Mouse (Mus musculus): Measurements from ENCODE around the gene Ddx46.
"Not testable (repeated sequence)": the region's sequence is repeated elsewhere in the genome, so short reads cannot be mapped to it uniquely, and the experiment has no call there.

Gene Ddx46

GRCm38 (mm10) chr13:55636185-55636983 is 1.6 kb downstream of the Ddx46 start:
- in situ Hi-C loops (cut with MboI, MseI), result loop anchor here in 1 of 2 experiments (5.0 kb wide), 1 partner anchor 34 kb away; no protein-coding TSS in a partner anchor

- in situ Hi-C loops (cut with MboI, MseI), result not testable (repeated sequence)
Measured at GRCm38 (mm10) chr13:55640480-55640879, 5.7 kb downstream of the Ddx46 start.

- in situ Hi-C loops (cut with MboI, MseI), result no loop called here
Measured at GRCm38 (mm10) chr13:55644525-55644924, 9.7 kb downstream of the Ddx46 start.

GRCm38 (mm10) chr13:55650098-55650497 is 15.3 kb downstream of the Ddx46 start:
- in situ Hi-C loops (cut with MboI, MseI), result no loop called here

DNA sequence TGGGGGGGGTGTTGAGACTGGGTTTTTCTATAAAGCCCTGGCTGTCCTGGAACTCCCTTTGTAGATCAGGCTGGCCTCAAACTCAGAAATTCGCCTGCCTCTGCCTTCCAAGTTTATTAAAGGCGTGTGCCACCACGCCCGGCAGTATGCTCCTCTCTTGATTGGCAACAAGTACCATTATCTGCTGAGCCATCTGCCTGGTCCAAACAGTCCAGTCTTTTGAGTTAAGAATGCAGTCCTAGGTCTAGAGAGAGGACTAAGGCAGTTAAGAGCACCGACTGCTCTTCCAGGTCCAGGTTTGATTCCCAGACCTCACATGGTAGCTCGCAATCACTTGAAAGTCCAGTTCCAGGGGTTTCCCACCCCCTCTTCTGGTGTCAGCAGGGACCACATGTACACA is 16.2 kb downstream of the Ddx46 start:
- in situ Hi-C loops (cut with MboI, MseI), result no loop called here

GRCm38 (mm10) chr13:55668550-55668949 is 33.7 kb downstream of the Ddx46 start:
- in situ Hi-C loops (cut with MboI, MseI), result no loop called here

GRCm38 (mm10) chr13:55672711-55673110 is 37.9 kb downstream of the Ddx46 start:
- in situ Hi-C loops (cut with MboI, MseI), result no loop called here

- in situ Hi-C loops (cut with MboI, MseI), result no loop called here
Measured at GRCm38 (mm10) chr13:55677364-55677763, 42.5 kb downstream of the Ddx46 start.

GRCm38 (mm10) chr13:55682201-55682600 is 47.4 kb downstream of the Ddx46 start:
- in situ Hi-C loops (cut with MboI, MseI), result no loop called here

GRCm38 (mm10) chr13:55683581-55683980 is 48.8 kb downstream of the Ddx46 start:
- in situ Hi-C loops (cut with MboI, MseI), result no loop called here

DNA sequence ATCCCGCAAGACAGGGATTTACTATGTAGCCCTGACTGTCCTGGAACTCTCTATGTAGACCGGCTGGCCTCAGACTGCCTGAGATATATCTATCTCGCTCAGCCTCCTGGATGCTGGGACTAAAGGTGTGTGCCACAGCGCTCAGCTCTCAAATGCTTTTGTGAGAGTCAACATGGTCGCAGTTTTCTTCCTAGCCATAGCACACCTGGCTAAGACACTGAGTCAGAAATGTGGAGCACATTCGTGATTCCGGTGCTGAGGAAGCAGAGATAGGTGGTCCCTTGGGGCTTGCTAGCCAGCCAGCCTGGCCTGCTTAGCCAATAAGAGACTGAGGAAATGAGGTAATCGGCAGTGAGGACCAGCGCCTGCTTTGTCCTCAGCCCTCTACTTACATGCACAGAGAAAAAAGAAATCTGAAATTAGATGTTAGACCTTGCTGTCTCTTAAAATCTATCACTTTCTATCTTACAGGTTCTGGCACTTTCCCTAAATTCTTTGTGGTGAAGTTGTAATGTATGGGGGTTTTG is 51.3 kb downstream of the Ddx46 start:
- in situ Hi-C loops (cut with MboI, MseI), result no loop called here

DNA sequence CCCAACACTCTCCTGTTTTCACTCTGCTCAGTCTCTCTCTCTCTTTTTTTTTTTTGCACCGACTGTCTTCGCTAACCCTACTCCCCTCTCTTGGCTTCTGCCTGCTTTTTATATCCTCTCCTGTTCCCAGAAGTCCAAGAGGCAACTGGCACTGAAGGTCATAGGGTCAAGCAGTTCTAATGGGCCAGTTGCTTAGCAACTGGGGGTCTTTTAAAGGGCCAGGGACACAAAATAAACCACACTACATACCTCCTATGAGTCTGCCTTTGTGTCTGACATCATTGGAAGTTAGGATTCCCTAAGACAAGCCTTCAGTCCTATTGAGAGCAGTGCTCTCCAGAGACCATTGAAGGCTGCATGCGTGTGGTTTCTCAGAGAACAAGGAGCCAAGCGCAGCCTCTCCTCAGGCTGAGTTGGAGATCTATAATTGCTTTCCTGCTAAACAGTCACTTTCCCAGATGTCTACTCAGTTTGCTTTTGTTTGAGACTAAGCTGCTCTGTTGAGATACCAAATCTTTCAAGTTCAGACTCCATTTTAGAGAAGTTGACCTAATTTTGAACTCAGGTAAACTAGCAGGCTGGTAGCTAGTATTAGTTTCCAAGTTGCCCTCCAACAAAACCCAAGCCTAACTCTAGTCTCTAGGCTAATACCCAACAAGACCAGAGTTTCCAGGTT is 53.2 kb downstream of the Ddx46 start:
- in situ Hi-C loops (cut with MboI, MseI), result no loop called here

- in situ Hi-C loops (cut with MboI, MseI), result no loop called here
Measured at GRCm38 (mm10) chr13:55692535-55693242, 57.9 kb downstream of the Ddx46 start, which contains the start of gene B230219D22Rik. TSS of gene B230219D22Rik (plus strand) at chr13:55693124.

DNA sequence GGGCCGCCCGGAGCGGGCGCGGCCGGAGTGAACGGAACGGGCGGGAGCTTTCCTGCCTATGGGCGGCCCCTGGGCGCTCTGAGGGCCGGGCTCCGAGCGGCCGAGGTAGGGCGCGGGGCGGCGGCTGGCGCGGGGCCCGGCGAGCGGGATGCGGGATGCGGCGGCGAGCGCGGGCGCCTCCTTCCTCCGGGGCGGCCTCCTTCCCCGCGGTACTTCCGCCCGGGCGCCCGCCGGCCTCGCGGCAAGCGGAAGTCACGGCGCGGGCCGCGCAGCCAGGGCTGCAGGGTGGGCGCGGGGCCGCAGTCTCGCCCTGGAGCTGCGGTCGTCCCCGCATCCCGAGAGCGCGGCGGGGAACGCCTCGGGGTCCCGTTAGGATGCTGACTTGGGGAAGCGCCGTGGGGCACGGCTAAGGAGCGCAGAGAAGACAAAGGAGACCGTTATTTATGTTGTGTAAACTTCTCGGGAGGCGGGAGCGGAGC is 58.5 kb downstream of the Ddx46 start:
- in situ Hi-C loops (cut with MboI, MseI), result no loop called here

GRCm38 (mm10) chr13:55694110-55694509 is 59.3 kb downstream of the Ddx46 start:
- in situ Hi-C loops (cut with MboI, MseI), result no loop called here

GRCm38 (mm10) chr13:55695989-55696388 is 61.2 kb downstream of the Ddx46 start:
- in situ Hi-C loops (cut with MboI, MseI), result not testable (repeated sequence)

- in situ Hi-C loops (cut with MboI, MseI), result no loop called here
Measured at GRCm38 (mm10) chr13:55704301-55704700, 69.5 kb downstream of the Ddx46 start.

DNA sequence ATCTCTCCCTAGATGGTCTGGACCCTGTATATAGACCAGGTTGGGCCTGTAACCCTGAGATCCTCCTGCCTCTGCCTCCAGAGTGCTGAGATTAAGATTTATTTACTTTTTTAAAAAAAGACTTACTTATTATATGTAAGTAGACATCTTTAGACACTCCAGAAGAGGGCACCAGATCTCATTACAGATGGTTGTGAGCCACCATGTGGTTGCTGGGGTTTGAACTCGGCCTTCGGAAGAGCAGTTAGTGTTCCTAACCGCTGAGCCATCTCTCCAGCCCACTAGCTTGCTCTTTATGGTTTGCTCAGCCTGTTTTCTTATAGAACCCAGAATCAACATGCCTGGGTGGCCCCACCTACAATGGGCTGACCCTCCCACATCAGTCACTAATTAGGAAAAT is 78.0 kb downstream of the Ddx46 start:
- in situ Hi-C loops (cut with MboI, MseI), result no loop called here

- in situ Hi-C loops (cut with MboI, MseI), result no loop called here
Measured at GRCm38 (mm10) chr13:55714501-55715166, 79.8 kb downstream of the Ddx46 start, which contains the start of gene Txndc15. TSS of gene Txndc15 (plus strand) at chr13:55714650.

DNA sequence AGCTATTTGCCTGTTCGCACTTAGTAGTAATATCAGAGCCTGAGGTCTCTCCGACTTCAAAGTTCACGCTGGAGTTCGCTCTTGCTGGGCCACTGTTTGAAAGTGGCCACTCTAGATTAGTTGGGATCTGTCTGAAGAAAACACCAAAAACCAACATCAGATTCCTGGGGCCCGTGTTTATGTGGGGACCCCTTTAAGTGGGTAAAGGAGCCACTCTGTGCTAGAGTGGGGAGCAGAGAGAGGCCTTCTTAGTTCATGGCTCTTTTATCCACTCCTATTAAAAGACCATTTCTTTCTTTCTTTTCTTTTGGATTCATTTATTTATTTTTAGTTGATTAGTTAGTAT is 80.3 kb downstream of the Ddx46 start:
- in situ Hi-C loops (cut with MboI, MseI), result no loop called here

GRCm38 (mm10) chr13:55715908-55716510 is 81.2 kb downstream of the Ddx46 start:
- in situ Hi-C loops (cut with MboI, MseI), result no loop called here
